Mouse (Mus musculus) lung, postnatal 4 days (tissue): Measurements from ENCODE around the gene Traf3ip2.

Experiments
- DNase-seq, 2 experiments: peaks; one replicate each; pipeline ENCODE4 v3.0.0; 2021

Gene Traf3ip2

DNA sequence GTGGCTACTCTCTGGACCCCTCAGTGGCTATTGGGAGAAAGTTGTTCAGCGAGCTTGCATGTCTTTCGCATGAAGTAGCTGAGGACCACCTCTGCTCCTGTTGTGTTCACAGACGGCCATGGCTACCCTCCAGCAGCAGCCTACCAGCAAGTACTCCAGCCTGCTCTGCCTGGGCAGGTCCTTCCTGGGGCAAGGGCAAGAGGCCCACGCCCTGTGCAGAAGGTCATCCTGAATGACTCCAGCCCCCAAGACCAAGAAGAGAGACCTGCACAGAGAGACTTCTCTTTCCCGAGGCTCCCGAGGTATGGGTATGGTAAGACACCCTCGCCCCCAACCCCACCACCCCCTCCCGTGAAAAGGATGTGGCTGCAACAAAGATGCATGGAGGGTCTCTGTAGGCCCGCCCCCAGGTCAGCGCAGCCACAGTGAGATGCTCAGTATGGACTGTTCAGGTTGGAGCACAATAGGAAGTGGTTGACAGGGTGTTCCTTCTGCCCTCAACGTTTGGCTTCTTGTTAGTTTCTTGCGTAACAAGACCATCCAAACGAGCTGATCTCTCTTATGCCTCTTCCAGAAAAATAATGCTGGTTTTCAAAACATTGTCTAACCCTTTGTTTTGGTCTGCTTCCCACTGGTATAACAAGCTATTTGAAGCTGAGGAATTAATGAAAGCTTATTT, 21.8 kb downstream of the Traf3ip2 start:
- DNase-seq = no peak

DNA sequence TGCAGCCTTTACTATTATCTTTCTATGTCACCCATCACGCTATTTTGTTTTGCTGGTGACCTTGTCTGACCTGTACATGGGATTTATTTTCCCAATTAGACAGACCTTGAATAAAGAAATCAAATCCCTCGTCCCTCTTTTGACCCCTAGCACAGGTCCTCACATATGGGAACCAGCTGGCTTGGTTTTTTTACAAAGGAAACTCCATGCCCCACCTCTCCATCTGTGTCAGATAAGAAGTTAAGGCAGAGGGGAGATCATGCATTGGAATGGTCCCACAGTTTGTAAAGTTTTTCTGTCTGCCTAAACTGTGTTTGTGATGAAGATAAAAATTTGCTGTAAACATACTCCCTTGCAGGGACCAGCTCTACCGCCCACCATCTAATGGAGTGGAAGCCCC, 26.1 kb downstream of the Traf3ip2 start:
- DNase-seq = no peak

DNA sequence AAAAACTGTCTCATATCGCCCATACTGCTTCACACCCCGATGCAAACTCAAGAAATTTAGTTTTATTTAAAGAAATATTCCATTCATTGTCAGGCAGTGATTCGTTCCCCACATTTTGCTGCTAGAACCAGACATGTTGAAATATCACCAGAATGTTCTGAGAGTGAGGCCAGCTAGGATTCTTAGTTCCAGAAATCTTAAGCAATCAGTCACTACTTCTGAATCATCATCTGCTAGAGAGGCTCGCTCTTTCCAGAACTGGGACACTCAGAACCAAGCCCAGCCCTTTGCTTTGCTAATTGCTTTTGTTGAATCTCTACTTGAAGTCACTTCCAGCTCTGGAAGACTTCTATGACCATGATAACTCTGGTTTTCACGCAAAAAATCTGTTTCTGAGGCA, 27.0 kb downstream of the Traf3ip2 start:
- no peak for DNase-seq

DNA sequence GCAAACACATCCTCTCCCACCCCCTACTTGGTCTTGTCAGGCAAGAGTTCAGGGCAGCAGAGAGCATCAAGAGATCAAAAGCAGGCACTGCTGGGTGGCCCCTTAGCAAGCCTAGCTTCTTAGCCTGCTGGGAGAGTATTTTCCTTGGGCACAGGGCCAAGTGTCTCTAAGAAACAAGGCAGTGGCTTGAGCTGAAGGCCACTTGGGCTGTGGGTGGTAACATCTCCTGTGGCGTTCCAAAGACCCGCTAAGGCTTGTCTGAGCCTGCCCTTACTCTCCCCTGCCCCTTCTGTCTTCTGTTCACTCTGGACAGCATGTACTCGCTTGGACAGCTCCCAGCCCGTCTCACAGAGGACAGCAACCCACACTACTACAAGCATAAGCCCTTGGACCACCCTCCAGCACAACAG, 28.1 kb downstream of the Traf3ip2 start:
- peak; percentile 64 to 75 for DNase-seq

GRCm38 (mm10) chr10:39645789-39646628, 33.3 kb downstream of the Traf3ip2 start:
- peak in 1 of 2 experiments; percentile 28 for DNase-seq

DNA sequence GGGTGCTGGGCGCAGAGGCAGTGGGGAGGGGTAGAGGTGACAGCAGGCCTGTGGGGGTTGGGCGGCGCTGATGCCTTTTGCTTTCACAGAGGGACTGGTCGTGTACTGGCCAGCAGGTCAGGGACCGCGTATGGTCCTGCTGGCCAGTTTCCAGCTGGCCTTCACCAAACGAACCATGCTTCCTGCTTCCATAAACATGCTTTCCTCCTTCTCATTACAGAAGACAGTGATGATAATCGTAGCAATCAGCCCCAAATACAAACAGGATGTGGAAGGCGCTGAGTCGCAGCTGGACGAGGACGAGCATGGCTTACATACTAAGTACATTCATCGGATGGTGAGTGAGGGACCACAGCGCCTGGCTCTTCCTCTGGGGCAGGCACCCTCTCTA, 33.9 kb downstream of the Traf3ip2 start:
- DNase-seq = peak; percentile 67 to 91

DNA sequence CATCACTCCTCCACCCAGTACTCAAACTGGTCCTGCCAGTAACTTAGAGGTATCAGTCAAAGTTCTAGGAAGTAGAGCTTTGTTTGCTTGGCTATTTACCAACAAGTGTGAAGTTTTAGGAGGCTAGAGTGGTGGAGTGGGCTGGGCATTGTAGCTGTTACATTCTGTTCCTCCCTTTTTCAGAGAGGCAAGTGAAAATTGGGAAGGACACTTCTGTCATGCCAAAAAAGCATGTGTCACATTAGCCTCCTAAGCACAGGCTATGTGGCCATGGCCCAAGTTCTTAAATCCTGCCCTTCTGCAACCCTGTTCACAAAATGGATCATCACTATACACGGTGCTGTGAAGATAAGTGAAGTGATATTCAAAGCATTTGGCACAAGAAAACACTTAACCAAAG, 34.4 kb downstream of the Traf3ip2 start:
- no peak for DNase-seq

- DNase-seq = no peak
Measured at GRCm38 (mm10) chr10:39648278-39648677, 35.5 kb downstream of the Traf3ip2 start.

GRCm38 (mm10) chr10:39649550-39649949, 36.8 kb downstream of the Traf3ip2 start:
- DNase-seq = no peak

DNA sequence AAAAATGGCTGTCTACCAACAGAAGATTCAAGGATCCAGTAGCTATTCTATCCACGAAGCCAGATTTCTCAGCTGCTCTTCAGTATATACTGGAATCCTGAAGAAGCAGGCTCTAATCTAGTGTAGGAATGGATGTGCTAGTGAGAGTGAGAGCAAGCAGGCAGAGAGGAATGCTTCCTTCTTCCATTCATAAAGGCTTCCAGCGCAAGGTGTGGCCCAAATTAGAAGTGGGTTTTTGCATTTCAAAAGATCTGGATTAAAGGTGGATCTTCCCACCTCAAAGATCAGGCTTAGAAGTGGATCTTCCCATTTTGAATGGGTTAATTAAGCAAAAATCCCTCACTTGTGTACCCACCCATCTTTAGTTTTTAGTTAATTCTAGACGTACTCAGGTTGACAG, 37.6 kb downstream of the Traf3ip2 start:
- no peak for DNase-seq

GRCm38 (mm10) chr10:39654001-39654416, 41.3 kb downstream of the Traf3ip2 start:
- DNase-seq = no peak

DNA sequence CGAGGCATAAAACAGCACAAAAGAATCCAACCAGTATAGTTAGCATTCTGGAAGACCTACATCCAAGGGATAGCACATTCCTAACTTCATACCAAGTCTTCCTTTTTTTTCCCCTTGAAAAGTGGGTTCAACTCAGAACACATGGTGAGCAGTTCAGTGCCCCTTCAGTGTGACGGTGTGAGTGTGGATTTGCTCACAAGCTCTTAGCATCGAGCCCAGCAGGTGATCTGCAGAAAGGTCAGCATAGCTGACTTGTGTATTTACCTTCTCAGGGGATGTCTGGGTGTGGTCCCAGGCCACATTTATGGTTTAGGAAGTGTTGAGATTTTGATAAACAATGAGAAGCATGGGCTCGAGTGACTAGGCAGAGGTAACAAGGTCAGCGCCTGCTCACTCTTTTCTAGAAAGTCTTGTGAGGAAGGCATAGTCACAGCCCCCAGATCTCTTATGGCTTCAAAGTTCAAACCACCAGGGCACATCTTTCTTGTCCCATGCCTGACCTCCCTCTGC, 46.2 kb downstream of the Traf3ip2 start:
- DNase-seq = no peak

- DNase-seq = peak; percentile 50 to 70
Measured at GRCm38 (mm10) chr10:39659411-39660268, 46.9 kb downstream of the Traf3ip2 start.

- no peak for DNase-seq
Measured at GRCm38 (mm10) chr10:39660269-39660655, 47.5 kb downstream of the Traf3ip2 start.

- no peak for DNase-seq
Measured at GRCm38 (mm10) chr10:39660698-39661097, 48.0 kb downstream of the Traf3ip2 start.

- DNase-seq = peak in 1 of 2 experiments; percentile 34
Measured at GRCm38 (mm10) chr10:39665071-39665502, 52.4 kb downstream of the Traf3ip2 start.

DNA sequence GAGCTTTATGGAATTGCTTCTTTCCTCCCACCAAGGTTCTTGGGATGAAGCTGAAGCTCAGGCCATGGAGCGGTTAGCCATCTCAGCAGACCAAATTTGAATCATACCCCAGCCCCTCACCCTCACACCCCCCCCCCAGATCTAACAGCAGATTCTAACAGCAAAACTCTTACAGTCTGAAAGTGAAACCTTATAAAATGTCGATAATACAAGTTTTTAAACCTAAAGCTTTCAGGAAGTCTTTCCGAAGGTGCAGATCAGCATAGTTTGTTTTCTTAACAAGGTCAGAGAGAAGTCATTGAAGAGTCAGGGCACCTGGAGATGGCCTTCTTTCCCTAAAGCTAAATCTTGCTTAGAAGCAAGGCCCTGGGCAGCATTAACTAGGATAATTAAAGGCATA, 53.3 kb downstream of the Traf3ip2 start:
- DNase-seq = no peak

GRCm38 (mm10) chr10:39671451-39671850, 58.7 kb downstream of the Traf3ip2 start:
- DNase-seq = no peak

DNA sequence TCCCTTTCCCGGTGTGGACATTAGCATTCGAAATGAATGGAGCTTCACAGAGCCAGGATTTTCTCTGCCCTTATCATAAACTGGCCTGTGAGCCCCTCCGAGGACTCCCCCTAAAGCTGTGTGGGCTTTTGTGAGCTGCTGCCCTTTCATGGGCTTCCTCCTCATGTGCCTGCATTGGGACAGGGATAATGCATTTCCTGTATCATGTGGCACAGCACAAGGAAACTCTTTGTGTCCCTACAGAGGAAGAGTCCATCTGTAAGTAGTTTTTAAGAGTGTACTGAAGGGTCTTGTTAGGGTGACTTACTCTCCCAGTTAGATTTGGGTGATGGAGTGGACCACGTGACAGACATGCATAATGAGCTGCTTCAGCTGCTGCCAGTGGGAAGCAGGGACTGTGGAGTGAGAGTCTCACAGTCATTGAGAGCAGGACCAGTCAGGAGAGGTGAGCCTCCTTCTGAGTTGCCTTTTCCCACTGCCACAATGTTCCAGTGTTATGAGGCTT, 59.9 kb downstream of the Traf3ip2 start:
- no peak for DNase-seq

DNA sequence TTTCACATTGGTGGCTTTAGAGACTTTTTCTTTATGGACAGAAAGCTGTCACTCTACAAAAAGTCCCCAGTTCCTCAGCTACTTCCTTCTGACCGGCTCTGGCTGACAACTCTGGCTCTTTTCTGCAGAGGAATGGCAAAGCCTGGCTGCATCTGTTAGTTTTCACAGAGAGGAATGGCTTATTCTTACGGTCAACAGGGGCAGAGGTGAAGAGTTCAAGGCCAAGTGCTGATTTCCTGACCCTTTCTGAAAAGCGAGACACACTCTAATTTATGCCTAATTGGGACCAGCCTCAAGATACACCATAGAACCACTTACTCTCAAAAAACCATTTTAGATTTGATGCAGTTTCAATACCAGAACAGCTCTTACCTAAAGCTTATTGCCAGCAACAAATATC, 61.4 kb downstream of the Traf3ip2 start:
- DNase-seq = no peak

GRCm38 (mm10) chr10:39674766-39675165, 62.0 kb downstream of the Traf3ip2 start:
- DNase-seq = no peak

DNA sequence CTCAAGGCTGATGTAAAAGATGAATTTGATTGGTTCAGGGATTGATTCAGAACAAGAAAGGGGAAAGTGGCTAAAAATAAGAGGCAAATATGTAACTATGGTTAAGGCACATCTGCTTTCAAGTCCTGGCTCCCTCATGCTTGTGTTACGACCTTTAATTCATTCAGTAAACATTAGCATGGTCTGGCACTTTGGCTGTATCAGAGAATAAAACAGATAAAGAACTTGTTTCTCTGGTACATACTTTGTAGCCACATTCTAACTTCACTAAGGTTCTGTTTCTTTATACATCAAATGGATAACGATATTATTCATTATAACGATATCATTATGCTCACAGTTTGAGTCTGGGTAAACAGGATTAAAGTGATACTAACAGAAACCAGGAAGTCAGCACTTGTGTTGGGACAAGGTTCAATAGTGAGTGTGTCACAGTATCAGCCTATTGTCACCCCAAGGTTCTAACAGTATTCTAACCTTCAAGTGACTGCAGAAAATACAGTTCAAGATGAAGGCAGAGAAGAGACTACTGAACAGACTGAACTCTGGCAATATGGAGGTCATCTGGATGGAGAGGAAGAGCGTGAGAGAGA, 65.6 kb downstream of the Traf3ip2 start:
- no peak for DNase-seq
